Mouse (Mus musculus) MEL (cell line): ENCODE data around the gene Frs2. TPM values are rescaled to one million over a fixed set of nuclear protein-coding genes. Genes with fewer than 3 reads are reported as not detected.

Experiments
- DNase-seq: peaks from one replicate; pipeline ENCODE4 v3.0.0; 2011; ENCODE audit warnings: low read depth, low spot score
- H3K27ac ChIP-seq: 2 replicates; pipeline ENCODE4 v1.5.1; 2012; ENCODE audit warnings: low read depth, mild to moderate bottlenecking, control low read depth, low read length, moderate library complexity; ENCODE audit not compliant: control insufficient read depth
- H3K27me3 ChIP-seq, 2 experiments: fragments of 150-350 bp in 1 of 2; sonication (generic) in 1 of 2; 2 replicates each; pipeline ENCODE4 v1.6.1; 2012; ENCODE audit warnings: low read length in 2 of 2, mild to moderate bottlenecking in 2 of 2, improper control_type of control experiment in 1 of 2, moderate library complexity in 1 of 2; ENCODE audit not compliant: insufficient read depth in 2 of 2, control insufficient read depth in 1 of 2
- H3K36me3 ChIP-seq, 2 experiments: 2 replicates each; pipeline ENCODE4 v1.6.1; 2012 to 2014; ENCODE audit warnings: low read length in 2 of 2, improper control_type of control experiment in 1 of 2, inconsistent platforms in 1 of 2, mild to moderate bottlenecking in 1 of 2; ENCODE audit not compliant: insufficient read depth in 2 of 2, control insufficient read depth in 1 of 2
- H3K4me1 ChIP-seq, 2 experiments: fragments of 150-350 bp in 1 of 2; sonication (generic) in 1 of 2; 2 replicates each; pipeline ENCODE4 v1.6.1; 2012; ENCODE audit warnings: low read length in 2 of 2, improper control_type of control experiment in 1 of 2, mild to moderate bottlenecking in 1 of 2; ENCODE audit not compliant: insufficient read depth in 2 of 2, control insufficient read depth in 1 of 2
- H3K4me3 ChIP-seq, 2 experiments: fragments of 150-350 bp in 1 of 2; sonication (generic) in 1 of 2; 2 replicates each; pipeline ENCODE4 v1.5.1; 2012; ENCODE audit warnings: low read depth in 2 of 2, low read length in 2 of 2, mild to moderate bottlenecking in 2 of 2, moderate library complexity in 2 of 2, control low read depth in 1 of 2, improper control_type of control experiment in 1 of 2; ENCODE audit not compliant: control insufficient read depth in 1 of 2, insufficient read depth in 1 of 2
- H3K79me2 ChIP-seq: 2 replicates; pipeline ENCODE4 v1.6.1; 2012; ENCODE audit warnings: mild to moderate bottlenecking, low read length, moderate library complexity; ENCODE audit not compliant: control insufficient read depth, poor library complexity, insufficient read depth
- H3K9ac ChIP-seq: 2 replicates; pipeline ENCODE4 v1.6.1; 2012; ENCODE audit warnings: low read depth, mild to moderate bottlenecking, control low read depth, low read length, moderate library complexity; ENCODE audit not compliant: control insufficient read depth, poor library complexity, severe bottlenecking
- H3K9me3 ChIP-seq: fragments of 150-350 bp; sonication (generic); replicated peaks from 2 replicates; pipeline ENCODE4 v1.6.1; 2012; ENCODE audit warnings: mild to moderate bottlenecking, low read length, improper control_type of control experiment, moderate library complexity; ENCODE audit not compliant: insufficient read depth
- E2F4 ChIP-seq: IDR thresholded peaks from 2 replicates; pipeline ENCODE4 v1.6.1; 2011; ENCODE audit warnings: low read depth, low read length, improper control_type of control experiment, borderline replicate concordance
- ELF1 ChIP-seq: IDR thresholded peaks from 2 replicates; pipeline ENCODE4 v1.6.1; 2014; ENCODE audit warnings: low read depth, mild to moderate bottlenecking, inconsistent platforms, low read length, improper control_type of control experiment, moderate library complexity
- ETS1 ChIP-seq: IDR thresholded peaks from 2 replicates; pipeline ENCODE4 v1.6.1; 2012; ENCODE audit warnings: low read depth, mild to moderate bottlenecking, inconsistent platforms, low read length, improper control_type of control experiment, moderate library complexity
- GABPA ChIP-seq: IDR thresholded peaks from 2 replicates; pipeline ENCODE4 v1.6.1; 2012; ENCODE audit warnings: low read depth, mild to moderate bottlenecking, inconsistent platforms, low read length, improper control_type of control experiment, moderate library complexity
- JUND ChIP-seq: IDR thresholded peaks from 2 replicates; pipeline ENCODE4 v1.6.1; 2011; ENCODE audit warnings: low read depth, mild to moderate bottlenecking, improper control_type of control experiment, low read length
- KAT2A ChIP-seq: conservative IDR thresholded peaks from 2 replicates; pipeline ENCODE4 v1.6.1; 2012; ENCODE audit warnings: low read depth, low read length, improper control_type of control experiment, inconsistent platforms
- MAFK ChIP-seq: IDR thresholded peaks from 2 replicates; pipeline ENCODE4 v1.6.1; 2011; ENCODE audit warnings: low read depth, mild to moderate bottlenecking, low read length, improper control_type of control experiment, borderline replicate concordance
- MAX ChIP-seq: IDR thresholded peaks from 2 replicates; pipeline ENCODE4 v1.6.1; 2011; ENCODE audit warnings: low read length, improper control_type of control experiment
- MEF2A ChIP-seq: IDR thresholded peaks from 2 replicates; pipeline ENCODE4 v1.6.1; 2014; ENCODE audit warnings: low read depth, mild to moderate bottlenecking, inconsistent platforms, low read length, improper control_type of control experiment; ENCODE audit not compliant: poor library complexity, insufficient replicate concordance, severe bottlenecking; ENCODE audit errors: extremely low read depth
- MXI1 ChIP-seq: IDR thresholded peaks from 2 replicates; pipeline ENCODE4 v1.6.1; 2011; ENCODE audit warnings: mild to moderate bottlenecking, low read depth, low read length, improper control_type of control experiment
- MYB ChIP-seq: IDR thresholded peaks from 2 replicates; pipeline ENCODE4 v1.6.1; 2011; ENCODE audit warnings: mild to moderate bottlenecking, low read depth, low read length, improper control_type of control experiment
- MYC ChIP-seq: IDR thresholded peaks from 2 replicates; pipeline ENCODE4 v1.6.1; 2011; ENCODE audit warnings: low read depth, mild to moderate bottlenecking, low read length, improper control_type of control experiment, moderate library complexity
- NELFE ChIP-seq: IDR thresholded peaks from 2 replicates; pipeline ENCODE4 v1.6.1; 2011; ENCODE audit warnings: low read depth, low read length, improper control_type of control experiment
- POLR2A ChIP-seq, 2 experiments: IDR thresholded peaks; 2 replicates each; pipeline ENCODE4 v1.6.1; 2011 to 2012; ENCODE audit warnings: low read length in 2 of 2, mild to moderate bottlenecking in 2 of 2, control low read depth in 1 of 2, improper control_type of control experiment in 1 of 2, low read depth in 1 of 2, moderate library complexity in 1 of 2; ENCODE audit not compliant: control insufficient read depth in 1 of 2, insufficient read depth in 1 of 2, poor library complexity in 1 of 2
- POLR2AphosphoS2 ChIP-seq: IDR thresholded peaks from 2 replicates; pipeline ENCODE4 v1.6.1; 2011; ENCODE audit warnings: low read length, improper control_type of control experiment
- POLR2AphosphoS5 ChIP-seq: IDR thresholded peaks from 2 replicates; pipeline ENCODE4 v1.6.1; 2012; ENCODE audit warnings: low read depth, borderline replicate concordance, mild to moderate bottlenecking, inconsistent platforms, low read length, moderate library complexity, mixed read lengths
- SIN3A ChIP-seq: IDR thresholded peaks from 2 replicates; pipeline ENCODE4 v1.6.1; 2012; ENCODE audit warnings: low read length, improper control_type of control experiment, inconsistent platforms
- TAL1 ChIP-seq: IDR thresholded peaks from 2 replicates; pipeline ENCODE4 v1.6.1; 2012; ENCODE audit warnings: mild to moderate bottlenecking, inconsistent platforms, low read length, moderate library complexity, mixed read lengths
- TBP ChIP-seq: IDR thresholded peaks from 2 replicates; pipeline ENCODE4 v1.8.0; 2011; ENCODE audit warnings: low read depth, low read length, improper control_type of control experiment
- TCF12 ChIP-seq: IDR thresholded peaks from 2 replicates; pipeline ENCODE4 v1.6.1; 2014; ENCODE audit warnings: low read depth, mild to moderate bottlenecking, inconsistent platforms, low read length, improper control_type of control experiment, moderate library complexity
- UBTF ChIP-seq: IDR thresholded peaks from 2 replicates; pipeline ENCODE4 v1.6.1; 2012; ENCODE audit warnings: low read depth, mild to moderate bottlenecking, inconsistent platforms, low read length, improper control_type of control experiment, moderate library complexity, borderline replicate concordance; ENCODE audit not compliant: insufficient read depth
- USF2 ChIP-seq, 2 experiments: IDR thresholded peaks; 2 replicates each; pipeline ENCODE4 v1.6.1; 2011 to 2012; ENCODE audit warnings: improper control_type of control experiment in 2 of 2, low read length in 2 of 2, borderline replicate concordance in 1 of 2, inconsistent platforms in 1 of 2, low read depth in 1 of 2, mild to moderate bottlenecking in 1 of 2; ENCODE audit not compliant: insufficient read depth in 1 of 2
- ZC3H11A ChIP-seq: IDR thresholded peaks from 2 replicates; pipeline ENCODE4 v1.6.1; 2012; ENCODE audit warnings: low read depth, mild to moderate bottlenecking, inconsistent platforms, low read length, improper control_type of control experiment
- ZKSCAN1 ChIP-seq: IDR thresholded peaks from 2 replicates; pipeline ENCODE4 v1.6.1; 2012; ENCODE audit warnings: low read depth, mild to moderate bottlenecking, inconsistent platforms, low read length, improper control_type of control experiment, moderate library complexity
- ZNF384 ChIP-seq: IDR thresholded peaks from 2 replicates; pipeline ENCODE4 v1.6.1; 2012; ENCODE audit warnings: low read depth, mild to moderate bottlenecking, inconsistent platforms, low read length, improper control_type of control experiment
- polyA plus RNA-seq, 2 experiments: library from polyadenylated mRNA; stranded (reverse) in 1 of 2; unstranded in 1 of 2; fragments of >175 nt in 1 of 2; fragments of >200 nt in 1 of 2; gene quantifications; 2 replicates each; pipeline versions ENCODE4 v1.2.1 to v1.2.4; 2012; ENCODE audit warnings: low replicate concordance in 2 of 2, low read depth in 1 of 2; ENCODE audit not compliant: insufficient read length in 2 of 2, insufficient read depth in 1 of 2, missing spikeins in 1 of 2
- total RNA-seq: library from RNA; depleted of rRNA; stranded (reverse); fragments of 300-350 nt; gene quantifications from 2 replicates; pipeline ENCODE4 v1.2.3, GENCODE M21; 2012

Frs2 gene
- total and polyA plus RNA-seq, 3 experiments = 6.7 to 129 (median 11.8) TPM

DNA sequence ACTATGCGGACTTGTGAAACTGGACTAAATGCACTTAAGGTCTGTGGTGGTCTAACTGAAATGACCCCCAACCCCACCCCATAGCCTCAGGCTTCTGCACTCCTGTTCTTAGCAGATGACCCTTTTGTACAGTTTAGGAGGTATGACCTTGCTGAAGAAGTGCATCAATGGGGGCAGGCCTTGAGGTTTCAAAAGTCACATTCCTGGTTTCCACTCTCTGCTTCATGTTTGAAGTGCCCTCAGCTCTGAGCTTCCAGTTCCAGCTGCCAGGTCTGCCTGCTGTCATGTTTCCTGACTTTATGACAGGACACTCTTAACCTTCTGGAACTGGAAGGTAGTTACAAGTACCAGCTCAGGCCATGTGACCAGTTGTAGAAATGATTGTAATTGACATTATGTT, 21.6 kb downstream of the Frs2 start (continued):
- TF ChIP-seq USF2 (IDR thresholded peaks at IDR 0.05; ENCODE audit: borderline replicate concordance in 1 of 2, insufficient read depth in 1 of 2, low read depth in 1 of 2, low read length in 2 of 2) (no peak), ZKSCAN1 (no peak)

DNA sequence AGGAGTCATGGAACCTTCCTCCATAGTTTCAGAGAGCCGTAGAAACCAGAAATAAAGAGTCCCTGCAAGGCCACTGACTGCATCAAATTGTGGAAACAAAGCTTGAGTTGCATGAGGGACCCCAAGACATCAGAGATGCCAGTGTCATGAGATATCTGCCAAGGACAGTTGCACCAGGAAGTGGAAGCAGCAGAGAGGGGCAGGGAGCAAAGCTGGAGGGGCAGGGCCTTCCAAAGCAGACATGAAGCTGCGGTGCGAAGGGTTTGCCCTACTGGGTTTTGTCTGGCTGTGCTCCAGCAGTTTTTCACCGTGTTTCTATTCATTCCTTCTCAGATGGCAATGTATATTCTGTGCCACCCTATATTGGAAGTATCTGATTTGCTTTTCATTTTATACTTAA, 22.1 kb downstream of the Frs2 start:
- H3K27ac ChIP-seq = no peak overlapping the region
- no peak overlapping the region for H3K4me3 ChIP-seq

DNA sequence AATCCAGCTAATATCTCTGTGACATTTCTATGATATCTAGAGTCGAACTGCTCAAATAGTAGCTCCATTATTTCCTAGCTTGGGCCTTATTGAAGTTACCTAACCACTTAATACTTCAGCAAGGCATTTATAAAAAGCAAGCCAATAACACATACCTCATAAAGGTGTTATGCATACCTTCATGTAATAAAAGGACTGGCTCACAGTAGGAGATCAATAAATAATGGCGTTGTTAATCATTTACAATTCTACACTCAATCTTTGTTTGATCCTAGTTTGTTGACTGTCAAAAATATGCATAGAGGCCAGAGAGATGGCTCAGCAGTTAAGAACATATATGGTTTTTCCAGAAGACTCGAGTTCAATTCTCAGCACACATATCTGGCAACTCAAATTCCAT, 26.9 kb downstream of the Frs2 start:
- Histone ChIP-seq H3K27me3 (no peaks in the 10 kb centered on the region), H3K27ac (no peak overlapping the region), H3K36me3 (no peaks in the 10 kb centered on the region; a peak in 1 of 4 replicates)
- TF ChIP-seq POLR2AphosphoS5 (no peak), NELFE (no peak), TBP (no peak), GABPA (no peak), ZKSCAN1 (no peak), ZC3H11A (no peak), TAL1 (no peak), KAT2A (no peak), MAFK (no peak)
- TF ChIP-seq, all 39 proteins: peak for 0
- Histone ChIP-seq H3K79me2 (peaks cover 26% of the 10 kb centered on the region), H3K4me3 (no peak overlapping the region), H3K9me3 (no peaks in the 10 kb centered on the region), H3K9ac (no peak overlapping the region), H3K4me1 (peaks cover 0 to 3% of the 10 kb centered on the region in 2 experiments; a peak in 1 of 4 replicates)
- no peak for DNase-seq

More for the DNA sequence above, 22.1 kb downstream of the Frs2 start:
- peaks cover 15 to 18% of the 10 kb centered on the region in 2 experiments for H3K4me1 ChIP-seq
- no peaks in the 10 kb centered on the region for H3K9me3 ChIP-seq
- peaks cover 0 to 18% of the 10 kb centered on the region in 2 experiments; a peak in 3 of 4 replicates for H3K36me3 ChIP-seq
- H3K27me3 ChIP-seq = no peaks in the 10 kb centered on the region
- H3K79me2 ChIP-seq = peaks cover 22% of the 10 kb centered on the region
- DNase-seq = no peak
- H3K9ac ChIP-seq = no peak overlapping the region
- no peak for TF ChIP-seq TBP
- TF ChIP-seq MYB = no peak
- TF ChIP-seq UBTF = no peak
- no peak for TF ChIP-seq E2F4
- no peak for TF ChIP-seq POLR2AphosphoS2
- no peak for TF ChIP-seq GABPA
- TF ChIP-seq MXI1 = no peak
- TF ChIP-seq POLR2A (IDR thresholded peaks at IDR 0.05; ENCODE audit: control insufficient read depth in 1 of 2, insufficient read depth in 1 of 2, low read depth in 1 of 2, low read length in 2 of 2, poor library complexity in 1 of 2) = no peak
- TF ChIP-seq MAX = no peak
- no peak for TF ChIP-seq ETS1
- TF ChIP-seq MAFK = no peak
- no peak for TF ChIP-seq ZNF384
- TF ChIP-seq MYC = no peak
- TF ChIP-seq JUND = no peak
- no peak for TF ChIP-seq TCF12
- no peak for TF ChIP-seq MEF2A
- TF ChIP-seq ELF1 = no peak
- no peak for TF ChIP-seq SIN3A
- TF ChIP-seq, all 39 proteins: peak for 0
